Mouse (Mus musculus) heart, embryonic 12.5 days (tissue): Measurements from ENCODE around the gene Nfib. TPM values are rescaled to one million over a fixed set of nuclear protein-coding genes. Genes with fewer than 3 reads are reported as not detected.
A peak's percentile ranks its signal among the peaks of the same experiment; 100 is the strongest.

ENCODE experiments used
- ATAC-seq: fragments of 200-750 bp; cut with Nextera tagmentation; 2 replicates; pipeline ENCODE4 v1.8.0; 2017; ENCODE audit warnings: moderate TSS enrichment, moderate library complexity; ENCODE audit not compliant: insufficient number of reproducible peaks, low FRiP score
- H3K27ac ChIP-seq: fragments of 300-500 bp; sonication (generic); 2 replicates; pipeline ENCODE4 v1.5.1; 2016; ENCODE audit warnings: mild to moderate bottlenecking, moderate library complexity; ENCODE audit not compliant: poor library complexity, severe bottlenecking
- H3K27me3 ChIP-seq: fragments of 300-500 bp; sonication (generic); replicated peaks from 2 replicates; pipeline ENCODE4 v1.6.1; 2016; ENCODE audit warnings: mild to moderate bottlenecking, moderate library complexity
- H3K36me3 ChIP-seq: fragments of 300-500 bp; sonication (generic); 2 replicates; pipeline ENCODE4 v1.6.1; 2016; ENCODE audit warnings: mild to moderate bottlenecking, moderate library complexity
- H3K4me1 ChIP-seq: fragments of 300-500 bp; sonication (generic); replicated peaks from 2 replicates; pipeline ENCODE4 v1.6.1; 2016; ENCODE audit warnings: mild to moderate bottlenecking
- H3K4me2 ChIP-seq: fragments of 300-500 bp; sonication (generic); 2 replicates; pipeline ENCODE4 v1.6.1; 2016; ENCODE audit warnings: mild to moderate bottlenecking, moderate library complexity
- H3K4me3 ChIP-seq: fragments of 300-500 bp; sonication (generic); 2 replicates; pipeline ENCODE4 v1.5.1; 2016; ENCODE audit warnings: mild to moderate bottlenecking
- H3K9ac ChIP-seq: fragments of 300-500 bp; sonication (generic); 2 replicates; pipeline ENCODE4 v1.6.1; 2016; ENCODE audit warnings: mild to moderate bottlenecking, moderate library complexity
- H3K9me3 ChIP-seq: fragments of 300-500 bp; sonication (generic); replicated peaks from 2 replicates; pipeline ENCODE4 v1.6.1; 2016; ENCODE audit warnings: mild to moderate bottlenecking, moderate library complexity
- WGBS: fragments of 180-500 bp; shearing (Covaris S2); methylation state at CpG from one replicate; pipeline ENCODE4 v1.1.7; 2016; 5-methylcytosine and 5-hydroxymethylcytosine counted together
- polyA plus RNA-seq: library from polyadenylated mRNA; unstranded; fragments of >200 nt; fragmentation: Nextera tagmentation; extraction: Ambion mirVana; gene quantifications from 2 replicates; pipeline ENCODE4 v1.2.1, GENCODE M21; 2016

Nfib gene
- polyA plus RNA-seq, 1 experiment from 2014 or later, result 57.5 TPM

- H3K9me3 ChIP-seq, result no peaks in the 10 kb centered on the region
- 78% methylated on average over 9 of the region's 9 CpGs for WGBS
- ATAC-seq, result no peak
- no peak overlapping the region for H3K4me2 ChIP-seq
- H3K36me3 ChIP-seq, result peaks cover 4% of the 10 kb centered on the region
- H3K27me3 ChIP-seq, result no peaks in the 10 kb centered on the region
- H3K4me3 ChIP-seq, result no peak overlapping the region
- no peak overlapping the region for H3K9ac ChIP-seq
- peaks cover 42% of the 10 kb centered on the region for H3K4me1 ChIP-seq
- no peak overlapping the region for H3K27ac ChIP-seq
Observed at GRCm38 (mm10) chr4:82368091-82368775, 337.3 kb downstream of the Nfib start.

GRCm38 (mm10) chr4:82364696-82365385 is 340.7 kb downstream of the Nfib start:
- no peaks in the 10 kb centered on the region for H3K9me3 ChIP-seq
- H3K9ac ChIP-seq, result no peak overlapping the region
- no peak overlapping the region for H3K4me2 ChIP-seq
- H3K4me1 ChIP-seq, result peaks cover 62% of the 10 kb centered on the region
- no peaks in the 10 kb centered on the region for H3K36me3 ChIP-seq
- H3K27ac ChIP-seq, result peak overlapping the region; percentile 33; the same call in 1 of the 2 replicates
- ATAC-seq, result no peak
- no peaks in the 10 kb centered on the region for H3K27me3 ChIP-seq
- 30% methylated on average over 4 of the region's 4 CpGs for WGBS
- no peak overlapping the region for H3K4me3 ChIP-seq

- H3K4me2 ChIP-seq, result no peak overlapping the region
- no peaks in the 10 kb centered on the region for H3K27me3 ChIP-seq
- H3K9me3 ChIP-seq, result no peaks in the 10 kb centered on the region
- no peak overlapping the region for H3K27ac ChIP-seq
- H3K9ac ChIP-seq, result no peak overlapping the region
- no peak overlapping the region for H3K4me3 ChIP-seq
- H3K36me3 ChIP-seq, result peaks cover 3% of the 10 kb centered on the region
- ATAC-seq, result no peak
- 71% methylated on average over 6 of the region's 6 CpGs for WGBS
- H3K4me1 ChIP-seq, result peaks cover 57% of the 10 kb centered on the region
Observed at GRCm38 (mm10) chr4:82363951-82364350, 341.6 kb downstream of the Nfib start.

GRCm38 (mm10) chr4:82362294-82362693 is 343.3 kb downstream of the Nfib start:
- no peaks in the 10 kb centered on the region for H3K9me3 ChIP-seq
- 36% methylated on average over 3 of the region's 3 CpGs for whole genome bisulfite sequencing
- H3K4me3 ChIP-seq, result no peak overlapping the region
- no peaks in the 10 kb centered on the region for H3K27me3 ChIP-seq
- no peak for ATAC-seq
- peaks cover 14% of the 10 kb centered on the region for H3K36me3 ChIP-seq
- H3K27ac ChIP-seq, result peak overlapping the region; percentile 28; the same call in 1 of the 2 replicates
- H3K4me1 ChIP-seq, result peaks cover 51% of the 10 kb centered on the region
- H3K4me2 ChIP-seq, result no peak overlapping the region
- H3K9ac ChIP-seq, result no peak overlapping the region

- no peak overlapping the region for H3K4me3 ChIP-seq
- no peak for ATAC-seq
- 0 out of 2 replicates have a peak overlapping the region, but pooled peaks have one; percentile 16 for H3K27ac ChIP-seq
- H3K4me2 ChIP-seq, result no peak overlapping the region
- H3K36me3 ChIP-seq, result peaks cover 14% of the 10 kb centered on the region
- WGBS, result 62% methylated on average over 4 of the region's 4 CpGs
- no peak overlapping the region for H3K9ac ChIP-seq
- H3K27me3 ChIP-seq, result no peaks in the 10 kb centered on the region
- H3K4me1 ChIP-seq, result peaks cover 46% of the 10 kb centered on the region
- H3K9me3 ChIP-seq, result no peaks in the 10 kb centered on the region
Observed at GRCm38 (mm10) chr4:82360081-82360511, 345.5 kb downstream of the Nfib start.

- Histone ChIP-seq H3K27me3 (no peaks in the 10 kb centered on the region), H3K4me2 (no peak overlapping the region), H3K27ac (no peak overlapping the region), H3K9me3 (no peaks in the 10 kb centered on the region), H3K9ac (no peak overlapping the region), H3K36me3 (peaks cover 14% of the 10 kb centered on the region), H3K4me3 (no peak overlapping the region), H3K4me1 (peaks cover 44% of the 10 kb centered on the region)
- ATAC-seq, result no peak
- WGBS, result 69% methylated on average over 3 of the region's 3 CpGs
Observed at GRCm38 (mm10) chr4:82359110-82359509, 346.4 kb downstream of the Nfib start.

GRCm38 (mm10) chr4:82349006-82349405 is 356.5 kb downstream of the Nfib start:
- peaks cover 41% of the 10 kb centered on the region for H3K36me3 ChIP-seq
- no peak for ATAC-seq
- H3K4me3 ChIP-seq, result no peak overlapping the region

GRCm38 (mm10) chr4:82344787-82345186 is 360.8 kb downstream of the Nfib start:
- peak overlapping the region; percentile 31 for H3K4me2 ChIP-seq
- peaks cover 23% of the 10 kb centered on the region for H3K36me3 ChIP-seq
- H3K9ac ChIP-seq, result no peak overlapping the region
- no peaks in the 10 kb centered on the region for H3K9me3 ChIP-seq
- 19% methylated on average over 4 of the region's 4 CpGs for WGBS
- H3K27ac ChIP-seq, result peak overlapping the region; percentile 57
- peak; percentile 51; the same call in 1 of the 2 replicates for ATAC-seq
- no peak overlapping the region for H3K4me3 ChIP-seq
- H3K4me1 ChIP-seq, result peaks cover 22% of the 10 kb centered on the region
- H3K27me3 ChIP-seq, result no peaks in the 10 kb centered on the region

More at GRCm38 (mm10) chr4:82349006-82349405, 356.5 kb downstream of the Nfib start:
- Histone ChIP-seq H3K27ac (peak overlapping the region; percentile 23; the same call in 1 of the 2 replicates), H3K27me3 (no peaks in the 10 kb centered on the region), H3K9ac (no peak overlapping the region), H3K4me2 (no peak overlapping the region), H3K9me3 (no peaks in the 10 kb centered on the region), H3K4me1 (peaks cover 17% of the 10 kb centered on the region)
- WGBS, result 86% methylated on average over 1 of the region's 1 CpGs

- no peaks in the 10 kb centered on the region for H3K27me3 ChIP-seq
- peak overlapping the region; percentile 57; the same call in 1 of the 2 replicates for H3K27ac ChIP-seq
- peaks cover 28% of the 10 kb centered on the region for H3K4me1 ChIP-seq
- ATAC-seq, result no peak
- peaks cover 21% of the 10 kb centered on the region for H3K36me3 ChIP-seq
- H3K9me3 ChIP-seq, result no peaks in the 10 kb centered on the region
- WGBS, result 80% methylated on average over 6 of the region's 6 CpGs
- H3K4me3 ChIP-seq, result no peak overlapping the region
- no peak overlapping the region for H3K4me2 ChIP-seq
- no peak overlapping the region for H3K9ac ChIP-seq
Observed at GRCm38 (mm10) chr4:82344224-82344623, 361.3 kb downstream of the Nfib start.

- peak overlapping the region; percentile 36 for H3K27ac ChIP-seq
- 80% methylated on average over 6 of the region's 6 CpGs for WGBS
Observed at GRCm38 (mm10) chr4:82338930-82339329, 366.6 kb downstream of the Nfib start.

GRCm38 (mm10) chr4:82338481-82338880 is 367.1 kb downstream of the Nfib start:
- H3K36me3 ChIP-seq, result peaks cover 6% of the 10 kb centered on the region; the same call in 1 of the 2 replicates
- no peak overlapping the region for H3K4me2 ChIP-seq
- peaks cover 35% of the 10 kb centered on the region for H3K4me1 ChIP-seq
- no peak overlapping the region for H3K9ac ChIP-seq
- no peak overlapping the region for H3K4me3 ChIP-seq
- WGBS, result 46% methylated on average over 3 of the region's 3 CpGs
- no peaks in the 10 kb centered on the region for H3K9me3 ChIP-seq
- no peaks in the 10 kb centered on the region for H3K27me3 ChIP-seq
- peak overlapping the region; percentile 36 for H3K27ac ChIP-seq
- no peak for ATAC-seq

More at GRCm38 (mm10) chr4:82338930-82339329, 366.6 kb downstream of the Nfib start:
- Histone ChIP-seq H3K4me1 (peaks cover 32% of the 10 kb centered on the region), H3K36me3 (peaks cover 6% of the 10 kb centered on the region; the same call in 1 of the 2 replicates), H3K27me3 (no peaks in the 10 kb centered on the region), H3K4me3 (no peak overlapping the region), H3K9ac (no peak overlapping the region), H3K4me2 (no peak overlapping the region), H3K9me3 (no peaks in the 10 kb centered on the region)
- no peak for ATAC-seq
